Mouse (Mus musculus) E14TG2a.4 (cell line): Measurements from ENCODE around the gene Hadha.

Experiments
- CTCF ChIP-seq: conservative IDR thresholded peaks from 2 replicates; pipeline ENCODE4 v1.5.1; 2014; ENCODE audit warnings: low read length
- POU5F1 ChIP-seq: IDR thresholded peaks from 2 replicates; pipeline ENCODE4 v1.6.1; 2014; ENCODE audit warnings: low read length, borderline replicate concordance

DNA sequence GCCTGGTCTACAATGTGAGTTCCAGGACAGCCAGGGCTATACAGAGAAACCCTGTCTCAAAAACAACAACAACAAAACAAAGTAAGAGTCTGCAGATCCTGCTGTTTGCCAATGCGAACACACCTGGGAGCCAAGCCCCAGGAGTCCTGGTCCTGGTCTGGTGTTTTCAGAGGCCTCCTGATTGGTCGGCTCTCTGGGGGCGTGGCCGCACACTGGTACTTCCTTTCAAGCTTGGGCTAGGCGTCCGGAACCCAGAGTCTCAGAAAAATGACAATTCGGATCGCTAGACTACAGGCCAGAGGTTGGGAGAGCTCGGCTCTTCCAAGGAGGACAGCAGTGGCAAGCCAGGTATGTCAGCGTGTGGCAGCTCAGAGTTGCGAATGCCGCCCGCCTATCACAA, 62.3 kb downstream of the Hadha start:
- no peak for TF ChIP-seq CTCF
- no peak for TF ChIP-seq POU5F1
